Mouse (Mus musculus) limb, embryonic 15.5 days (tissue): ENCODE data around the gene Gpatch1. TPM values are rescaled to one million over a fixed set of nuclear protein-coding genes. Genes with fewer than 3 reads are reported as not detected.
"Not testable (repeated sequence)": the region's sequence is repeated elsewhere in the genome, so short reads cannot be mapped to it uniquely, and the experiment has no call there.

Source experiments
- ATAC-seq: fragments of 200-750 bp; cut with Nextera tagmentation; 2 replicates; pipeline ENCODE4 v1.8.0; 2017; ENCODE audit warnings: low read depth, moderate TSS enrichment; ENCODE audit not compliant: insufficient number of reproducible peaks, low FRiP score, low TSS enrichment
- H3K27ac ChIP-seq: fragments of 300-500 bp; sonication (generic); 2 replicates; pipeline ENCODE4 v1.5.1; 2015; ENCODE audit warnings: moderate library complexity, mild to moderate bottlenecking, inconsistent platforms
- H3K27me3 ChIP-seq: fragments of 300-500 bp; sonication (generic); 2 replicates; pipeline ENCODE4 v1.6.1; 2015; ENCODE audit warnings: inconsistent platforms
- H3K36me3 ChIP-seq: fragments of 300-500 bp; sonication (generic); 2 replicates; pipeline ENCODE4 v1.6.1; 2015; ENCODE audit warnings: inconsistent platforms
- H3K4me1 ChIP-seq: fragments of 300-500 bp; sonication (generic); 2 replicates; pipeline ENCODE4 v1.6.1; 2015; ENCODE audit warnings: inconsistent platforms
- H3K4me2 ChIP-seq: fragments of 300-500 bp; sonication (generic); 2 replicates; pipeline ENCODE4 v1.6.1; 2015; ENCODE audit warnings: mild to moderate bottlenecking, inconsistent platforms
- H3K4me3 ChIP-seq: fragments of 300-500 bp; sonication (generic); 2 replicates; pipeline ENCODE4 v1.5.1; 2015; ENCODE audit warnings: mild to moderate bottlenecking, inconsistent platforms
- H3K9ac ChIP-seq: fragments of 300-500 bp; sonication (generic); 2 replicates; pipeline ENCODE4 v1.6.1; 2015; ENCODE audit warnings: inconsistent platforms
- H3K9me3 ChIP-seq: fragments of 300-500 bp; sonication (generic); 2 replicates; pipeline ENCODE4 v1.6.1; 2016; ENCODE audit warnings: inconsistent platforms
- WGBS: fragments of 180-500 bp; shearing (Covaris S2); methylation state at CpG from one replicate; pipeline ENCODE4 v1.1.7; 2015; 5-methylcytosine and 5-hydroxymethylcytosine counted together
- polyA plus RNA-seq: library from polyadenylated mRNA; unstranded; fragments of >200 nt; fragmentation: Nextera tagmentation; extraction: Ambion mirVana; gene quantifications from 2 replicates; pipeline ENCODE4 v1.2.1, GENCODE M21; 2015

Gene Gpatch1
- polyA plus RNA-seq, 1 experiment from 2014 or later, result 16.1 TPM

DNA sequence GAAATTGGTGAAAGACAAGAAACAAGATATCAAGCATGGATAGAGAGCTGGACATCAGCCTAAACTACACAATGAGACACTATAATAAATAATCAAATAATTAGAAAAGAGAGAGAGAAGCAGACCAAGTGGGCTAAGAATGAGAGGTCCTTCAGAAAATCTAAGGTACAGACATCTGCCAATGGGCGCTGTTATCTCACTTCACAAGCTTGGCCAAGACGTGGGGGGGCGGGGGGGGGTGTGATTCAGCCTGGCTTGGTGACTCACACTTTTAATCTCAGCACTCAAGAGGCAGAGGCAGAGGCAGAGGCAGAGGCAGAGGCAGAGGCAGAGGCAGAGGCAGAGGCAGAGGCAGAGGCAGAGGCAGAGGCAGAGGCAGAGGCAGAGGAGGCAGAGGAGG, 981 bp upstream of the Gpatch1 start:
- not testable (repeated sequence) for H3K36me3 ChIP-seq, H3K27ac ChIP-seq, ATAC-seq, H3K9me3 ChIP-seq, H3K9ac ChIP-seq, H3K4me2 ChIP-seq, H3K27me3 ChIP-seq, H3K4me3 ChIP-seq
- WGBS, result 58% methylated on average over 3 of the region's 3 CpGs
- peaks cover 14% of the 10 kb centered on the region for H3K4me1 ChIP-seq

GRCm38 (mm10) chr7:35314156-35314555, 4.1 kb downstream of the Gpatch1 start:
- no peak for ATAC-seq
- H3K4me3 ChIP-seq, result no peak overlapping the region
- H3K27ac ChIP-seq, result no peak overlapping the region
- no peaks in the 10 kb centered on the region for H3K27me3 ChIP-seq
- H3K36me3 ChIP-seq, result peaks cover 11% of the 10 kb centered on the region
- H3K4me1 ChIP-seq, result peaks cover 9% of the 10 kb centered on the region
- no peak overlapping the region for H3K4me2 ChIP-seq
- no peaks in the 10 kb centered on the region for H3K9me3 ChIP-seq
- H3K9ac ChIP-seq, result no peak overlapping the region

DNA sequence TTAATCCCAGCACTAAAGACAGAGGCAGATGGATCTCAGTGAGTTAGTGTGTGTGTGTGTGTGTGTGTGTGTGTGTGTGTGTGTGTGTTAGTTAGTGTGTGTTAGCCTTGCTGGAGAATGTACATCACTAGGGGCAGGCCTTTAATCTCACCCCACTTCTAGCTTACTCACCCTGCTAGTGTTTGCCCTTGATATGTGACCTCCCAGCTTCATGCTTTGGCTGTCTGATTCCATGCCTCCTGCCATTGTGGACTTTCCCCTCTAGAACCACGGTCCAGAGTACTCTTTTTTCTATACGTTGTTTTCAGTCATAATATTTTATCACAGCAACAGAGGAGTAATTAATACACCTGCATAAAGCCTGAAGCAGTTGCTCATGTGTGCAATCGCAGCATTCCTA, 7.0 kb downstream of the Gpatch1 start:
- Histone ChIP-seq H3K36me3 (peaks cover 41% of the 10 kb centered on the region), H3K4me3 (no peak overlapping the region), H3K4me2 (no peak overlapping the region), H3K27ac (no peak overlapping the region), H3K4me1 (no peaks in the 10 kb centered on the region), H3K27me3 (no peaks in the 10 kb centered on the region), H3K9me3 (no peaks in the 10 kb centered on the region), H3K9ac (no peak overlapping the region)
- ATAC-seq, result no peak
- WGBS, result 90% methylated on average over 3 of the region's 3 CpGs

- no peak for ATAC-seq
- no peak overlapping the region for H3K27ac ChIP-seq
- no peaks in the 10 kb centered on the region for H3K27me3 ChIP-seq
- H3K4me3 ChIP-seq, result no peak overlapping the region
- H3K36me3 ChIP-seq, result peaks cover 62% of the 10 kb centered on the region
- H3K4me1 ChIP-seq, result no peaks in the 10 kb centered on the region
- no peaks in the 10 kb centered on the region for H3K9me3 ChIP-seq
- H3K4me2 ChIP-seq, result no peak overlapping the region
- H3K9ac ChIP-seq, result no peak overlapping the region
Observed at GRCm38 (mm10) chr7:35300792-35301191, 17.4 kb downstream of the Gpatch1 start.

DNA sequence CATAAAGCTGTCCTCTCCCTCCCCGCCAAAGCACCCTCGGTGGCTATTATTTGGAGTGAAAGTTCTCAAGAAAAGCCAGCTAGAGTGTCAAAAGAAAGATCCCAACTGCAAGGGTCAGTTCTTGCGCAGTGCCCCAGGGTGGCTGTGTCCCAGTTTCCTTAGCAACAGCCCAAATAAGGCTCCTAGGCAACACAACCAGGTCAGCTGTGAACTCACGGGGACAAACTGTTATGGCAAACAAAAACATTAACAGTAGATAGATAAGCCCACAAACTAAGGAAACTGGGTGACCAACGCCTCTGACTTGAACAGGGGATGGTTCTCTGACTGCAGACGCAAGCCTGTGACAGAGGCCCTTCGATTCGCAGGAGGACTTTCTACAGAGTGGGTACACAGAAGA, 18.6 kb downstream of the Gpatch1 start:
- H3K9me3 ChIP-seq, result no peaks in the 10 kb centered on the region
- H3K4me1 ChIP-seq, result no peaks in the 10 kb centered on the region
- H3K27ac ChIP-seq, result no peak overlapping the region
- WGBS, result 78% methylated on average over 8 of the region's 8 CpGs
- no peak overlapping the region for H3K4me3 ChIP-seq
- H3K27me3 ChIP-seq, result no peaks in the 10 kb centered on the region
- peaks cover 63% of the 10 kb centered on the region for H3K36me3 ChIP-seq
- no peak overlapping the region for H3K9ac ChIP-seq
- no peak for ATAC-seq
- no peak overlapping the region for H3K4me2 ChIP-seq

DNA sequence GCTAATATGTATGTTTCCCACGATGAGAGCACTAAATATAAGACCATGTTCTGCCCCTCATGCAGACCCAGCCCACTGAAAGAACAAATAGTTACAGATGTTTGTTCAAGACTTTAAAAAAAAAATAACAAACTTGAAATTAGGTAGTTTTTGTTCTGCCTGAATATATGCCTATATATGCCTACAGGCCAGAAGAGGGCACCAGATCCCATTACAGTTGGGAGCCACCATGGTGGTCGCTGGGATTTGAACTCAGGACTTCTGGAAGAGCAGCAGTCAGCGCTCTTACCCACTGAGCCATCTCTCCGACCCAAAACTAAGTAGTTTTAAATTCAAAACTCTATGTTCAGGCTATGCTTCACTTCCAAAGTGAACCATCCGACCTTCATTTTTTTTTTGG, 20.4 kb downstream of the Gpatch1 start:
- WGBS, result 91% methylated on average over 5 of the region's 5 CpGs
- H3K4me1 ChIP-seq, result no peaks in the 10 kb centered on the region
- no peaks in the 10 kb centered on the region for H3K27me3 ChIP-seq
- no peak overlapping the region for H3K4me3 ChIP-seq
- no peak overlapping the region for H3K27ac ChIP-seq
- no peak overlapping the region for H3K9ac ChIP-seq
- H3K36me3 ChIP-seq, result peaks cover 70% of the 10 kb centered on the region
- ATAC-seq, result no peak
- no peaks in the 10 kb centered on the region for H3K9me3 ChIP-seq
- H3K4me2 ChIP-seq, result no peak overlapping the region

DNA sequence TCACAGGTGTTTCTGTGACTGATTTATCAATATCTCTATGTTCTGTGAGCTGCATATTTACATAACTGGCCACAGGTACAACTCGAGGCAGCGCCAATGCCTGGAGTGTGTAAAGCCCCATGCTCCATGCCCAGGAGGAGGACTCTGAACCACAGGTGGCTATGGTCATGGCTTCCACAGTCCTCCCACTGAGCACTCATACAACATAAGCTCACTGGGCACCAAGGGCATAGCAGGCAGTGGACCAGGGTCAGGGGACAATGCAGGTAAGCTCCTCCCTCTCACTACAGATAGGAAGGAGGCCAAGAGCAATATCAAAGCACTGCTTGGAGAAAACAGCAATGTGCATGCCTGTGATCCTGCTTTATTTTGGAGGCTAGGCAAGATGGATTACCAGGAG, 22.6 kb downstream of the Gpatch1 start:
- ATAC-seq, result no peak
- no peaks in the 10 kb centered on the region for H3K4me1 ChIP-seq
- no peaks in the 10 kb centered on the region for H3K9me3 ChIP-seq
- peaks cover 72% of the 10 kb centered on the region for H3K36me3 ChIP-seq
- no peaks in the 10 kb centered on the region for H3K27me3 ChIP-seq
- no peak overlapping the region for H3K4me3 ChIP-seq
- no peak overlapping the region for H3K27ac ChIP-seq
- H3K4me2 ChIP-seq, result no peak overlapping the region
- H3K9ac ChIP-seq, result no peak overlapping the region
- 93% methylated on average over 2 of the region's 2 CpGs for WGBS

DNA sequence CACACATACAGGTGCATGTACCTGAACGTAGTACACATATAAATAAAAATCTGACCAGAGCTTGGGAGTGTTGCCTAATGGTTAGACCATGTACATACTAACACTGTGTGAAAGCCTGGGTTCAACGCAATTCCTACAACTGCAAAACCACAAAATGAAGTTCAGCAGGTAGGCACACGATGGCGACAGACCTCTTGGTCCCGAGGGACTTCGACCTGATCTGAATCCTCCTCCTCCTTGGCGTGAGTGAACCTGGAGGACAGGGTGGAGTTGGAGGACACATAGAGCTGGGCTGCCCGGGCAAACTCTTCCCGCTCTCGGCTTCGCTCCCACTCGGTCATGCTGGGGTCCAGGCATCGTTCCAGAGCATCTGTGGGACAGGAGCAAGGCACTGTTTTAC, 24.8 kb downstream of the Gpatch1 start:
- WGBS, result 91% methylated on average over 13 of the region's 13 CpGs
- peaks cover 80% of the 10 kb centered on the region for H3K36me3 ChIP-seq
- ATAC-seq, result 0 out of 2 replicates have a peak, but pooled peaks have one; percentile 48

GRCm38 (mm10) chr7:35278933-35279332, 39.3 kb downstream of the Gpatch1 start:
- H3K4me1 ChIP-seq, result no peaks in the 10 kb centered on the region
- H3K27me3 ChIP-seq, result no peaks in the 10 kb centered on the region
- no peak overlapping the region for H3K4me3 ChIP-seq
- ATAC-seq, result no peak
- no peak overlapping the region for H3K27ac ChIP-seq
- no peak overlapping the region for H3K9ac ChIP-seq
- WGBS, result 88% methylated on average over 3 of the region's 3 CpGs
- no peak overlapping the region for H3K4me2 ChIP-seq
- peaks cover 20% of the 10 kb centered on the region for H3K9me3 ChIP-seq
- H3K36me3 ChIP-seq, result peaks cover 73% of the 10 kb centered on the region

More for the DNA sequence above, 24.8 kb downstream of the Gpatch1 start:
- H3K9me3 ChIP-seq, result no peaks in the 10 kb centered on the region
- no peak overlapping the region for H3K4me3 ChIP-seq
- no peak overlapping the region for H3K4me2 ChIP-seq
- H3K4me1 ChIP-seq, result no peaks in the 10 kb centered on the region
- no peak overlapping the region for H3K9ac ChIP-seq
- H3K27me3 ChIP-seq, result no peaks in the 10 kb centered on the region
- no peak overlapping the region for H3K27ac ChIP-seq

DNA sequence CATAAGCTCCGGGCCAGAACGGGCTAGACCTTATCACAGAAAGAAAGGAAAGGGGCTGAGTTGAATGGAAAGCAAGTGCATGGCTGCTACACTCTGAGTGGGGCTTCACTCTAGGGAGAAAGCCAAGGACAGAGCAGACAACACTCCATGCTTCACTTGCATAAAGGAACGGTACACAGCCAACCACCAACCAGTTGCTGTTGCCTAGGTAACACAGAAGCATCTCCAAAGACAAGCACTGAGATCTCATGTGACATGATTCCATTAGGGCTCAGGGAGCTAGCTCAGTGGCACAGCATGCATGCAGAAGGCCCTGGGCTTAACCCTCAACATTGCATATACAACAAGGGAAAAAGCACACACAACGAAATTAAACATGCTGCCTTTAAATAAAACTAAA, 40.8 kb downstream of the Gpatch1 start:
- Histone ChIP-seq H3K4me2 (no peak overlapping the region), H3K27me3 (no peaks in the 10 kb centered on the region), H3K36me3 (peaks cover 59% of the 10 kb centered on the region), H3K4me1 (no peaks in the 10 kb centered on the region), H3K9me3 (peaks cover 20% of the 10 kb centered on the region), H3K9ac (no peak overlapping the region), H3K27ac (no peak overlapping the region), H3K4me3 (no peak overlapping the region)
- 91% methylated on average over 4 of the region's 4 CpGs for WGBS
- ATAC-seq, result no peak

GRCm38 (mm10) chr7:35269443-35270024, 48.7 kb downstream of the Gpatch1 start:
- Histone ChIP-seq H3K27me3 (no peaks in the 10 kb centered on the region), H3K4me3 (peak overlapping the region; percentile 29), H3K4me1 (0 out of 2 replicates have a peak, but pooled peaks cover 2% of the 10 kb centered on the region), H3K9me3 (peaks cover 6% of the 10 kb centered on the region), H3K4me2 (peak overlapping the region; percentile 49), H3K27ac (no peak overlapping the region), H3K9ac (no peak overlapping the region), H3K36me3 (no peaks in the 10 kb centered on the region)
- ATAC-seq, result no peak
- 6% methylated on average over 21 of the region's 21 CpGs for WGBS

GRCm38 (mm10) chr7:35267841-35268240, 50.4 kb downstream of the Gpatch1 start:
- H3K9ac ChIP-seq, result no peak overlapping the region
- no peaks in the 10 kb centered on the region for H3K36me3 ChIP-seq
- no peak for ATAC-seq
- no peak overlapping the region for H3K4me3 ChIP-seq
- no peaks in the 10 kb centered on the region for H3K9me3 ChIP-seq
- H3K27ac ChIP-seq, result no peak overlapping the region
- 0 out of 2 replicates have a peak, but pooled peaks cover 2% of the 10 kb centered on the region for H3K4me1 ChIP-seq
- no peak overlapping the region for H3K4me2 ChIP-seq
- WGBS, result 62% methylated on average over 5 of the region's 5 CpGs
- H3K27me3 ChIP-seq, result no peaks in the 10 kb centered on the region

DNA sequence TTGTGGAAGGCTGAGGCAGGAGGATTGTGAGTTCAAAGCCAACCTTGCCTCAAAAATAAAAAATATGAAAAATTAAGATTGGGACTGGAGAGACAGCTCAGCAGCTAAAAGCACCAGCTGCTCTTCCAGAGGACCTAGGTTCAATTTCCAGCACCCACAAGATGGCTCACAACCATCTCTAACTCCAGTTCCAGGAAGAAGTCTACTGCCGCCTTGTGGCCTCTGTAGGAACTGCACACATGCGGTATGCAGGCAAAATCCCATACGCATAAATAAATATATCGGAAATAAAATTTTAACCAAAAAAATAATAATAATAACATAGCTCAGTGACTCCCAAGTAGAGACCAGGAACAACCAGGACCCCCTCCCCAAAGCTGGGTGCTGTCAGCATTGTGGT, 51.6 kb downstream of the Gpatch1 start:
- Histone ChIP-seq H3K4me1 (0 out of 2 replicates have a peak, but pooled peaks cover 2% of the 10 kb centered on the region), H3K9me3 (no peaks in the 10 kb centered on the region), H3K27me3 (no peaks in the 10 kb centered on the region), H3K27ac (no peak overlapping the region), H3K36me3 (no peaks in the 10 kb centered on the region), H3K9ac (no peak overlapping the region), H3K4me2 (no peak overlapping the region), H3K4me3 (no peak overlapping the region)
- ATAC-seq, result no peak
- 75% methylated on average over 4 of the region's 4 CpGs for WGBS
